Mouse (Mus musculus): ENCODE measurements around the gene Gtf3c5.

Gtf3c5 gene

GRCm38 (mm10) chr2:28583651-28584050 lies at the start of gene Gtf3c5:
TSS of gene Gtf3c5 (minus strand) at chr2:28583751.
- in situ Hi-C loops (cut with MboI, MseI): no loop called here

DNA sequence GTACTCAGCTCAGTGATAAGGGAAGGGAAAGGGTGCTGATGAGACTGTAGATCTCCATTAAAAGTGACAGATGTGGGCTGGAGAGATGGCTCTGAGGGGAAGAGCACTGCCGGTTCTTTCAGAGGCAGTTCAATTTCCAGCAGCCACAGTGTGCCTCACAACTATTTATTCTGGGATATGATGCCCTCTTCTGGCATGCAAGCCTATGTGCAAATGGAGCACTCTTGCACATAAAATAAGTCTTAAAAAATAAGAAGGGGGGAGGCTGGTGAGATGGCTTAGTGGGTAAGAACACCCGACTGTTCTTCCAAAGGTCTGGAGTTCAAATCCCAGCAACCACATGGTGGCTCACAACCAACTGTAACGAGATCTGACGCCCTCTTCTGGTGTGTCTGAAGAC lies 49.6 kb upstream of the Gtf3c5 start:
- in situ Hi-C loops (cut with MboI, MseI): no loop called here

- in situ Hi-C loops (cut with MboI, MseI): no loop called here
Measured at GRCm38 (mm10) chr2:28632626-28633025, 49.1 kb upstream of the Gtf3c5 start.

- in situ Hi-C loops (cut with MboI, MseI): loop anchor here (5.0 kb wide), 1 partner anchor 38 kb away; no protein-coding TSS in a partner anchor
Measured at GRCm38 (mm10) chr2:28629911-28630381, 46.4 kb upstream of the Gtf3c5 start.

DNA sequence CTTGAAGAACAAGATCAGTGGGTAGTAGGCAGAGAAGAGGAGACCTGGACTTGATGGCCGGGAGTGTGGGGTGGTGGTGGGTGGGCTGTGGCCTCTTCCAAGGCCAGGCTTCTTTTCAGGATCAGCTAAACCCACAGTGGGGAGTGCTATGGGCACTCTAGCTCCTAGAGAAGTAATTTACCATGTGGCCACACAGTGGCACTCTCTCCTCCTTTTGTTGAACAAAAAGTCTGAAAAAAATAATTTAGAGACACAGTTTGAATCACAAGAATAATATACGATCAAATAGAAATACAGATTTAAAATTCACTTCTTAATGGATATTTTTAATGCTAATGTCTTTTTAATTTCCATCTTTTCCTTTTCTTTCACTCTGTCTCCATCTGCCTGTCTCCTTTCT lies 44.5 kb upstream of the Gtf3c5 start:
- in situ Hi-C loops (cut with MboI, MseI): loop anchor here (5.0 kb wide), 1 partner anchor 36 kb away; no protein-coding TSS in a partner anchor

- in situ Hi-C loops (cut with MboI, MseI): loop anchor here (5.0 kb wide), 1 partner anchor 34 kb away; no protein-coding TSS in a partner anchor
Measured at GRCm38 (mm10) chr2:28626038-28626437, 42.5 kb upstream of the Gtf3c5 start.

- in situ Hi-C loops (cut with MboI, MseI): loop anchor here (5.0 kb wide), 1 partner anchor 33 kb away; no protein-coding TSS in a partner anchor
Measured at GRCm38 (mm10) chr2:28624870-28625269, 41.3 kb upstream of the Gtf3c5 start.

DNA sequence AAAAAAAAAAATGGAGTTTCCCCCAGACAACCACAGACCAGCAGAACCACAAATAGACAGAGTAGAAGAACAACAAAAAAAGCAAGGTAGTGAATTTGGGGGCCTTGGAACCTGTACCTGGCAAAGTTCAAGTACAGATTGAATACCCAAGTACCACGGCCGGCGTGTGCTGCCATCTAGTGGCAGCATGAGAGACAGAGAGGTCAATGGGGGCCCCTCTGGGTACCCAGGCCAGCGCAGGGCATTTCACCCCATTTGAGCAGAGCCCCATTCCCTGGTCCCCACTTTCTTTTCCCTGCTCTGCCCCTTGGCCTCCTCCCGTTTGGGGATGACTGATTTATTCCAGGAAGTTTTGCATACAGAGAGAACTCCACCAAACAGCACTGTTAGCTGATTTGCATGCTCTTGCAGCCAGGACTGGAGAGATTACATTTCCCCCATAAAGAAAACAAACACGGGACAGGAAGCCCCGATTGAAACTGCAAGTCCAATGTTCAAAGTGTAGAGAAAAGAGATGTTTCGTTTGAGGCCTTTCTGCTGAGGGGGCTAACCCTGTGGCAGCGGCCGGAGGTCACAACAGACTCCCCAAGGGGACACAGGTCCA lies 39.1 kb upstream of the Gtf3c5 start:
- in situ Hi-C loops (cut with MboI, MseI): no loop called here

GRCm38 (mm10) chr2:28621664-28622171 lies 38.2 kb upstream of the Gtf3c5 start, which contains the start of gene Gfi1b:
TSS of gene Gfi1b (minus strand) at chr2:28621982.
- in situ Hi-C loops (cut with MboI, MseI): no loop called here

- in situ Hi-C loops (cut with MboI, MseI): no loop called here
Measured at GRCm38 (mm10) chr2:28621111-28621510, 37.6 kb upstream of the Gtf3c5 start.

DNA sequence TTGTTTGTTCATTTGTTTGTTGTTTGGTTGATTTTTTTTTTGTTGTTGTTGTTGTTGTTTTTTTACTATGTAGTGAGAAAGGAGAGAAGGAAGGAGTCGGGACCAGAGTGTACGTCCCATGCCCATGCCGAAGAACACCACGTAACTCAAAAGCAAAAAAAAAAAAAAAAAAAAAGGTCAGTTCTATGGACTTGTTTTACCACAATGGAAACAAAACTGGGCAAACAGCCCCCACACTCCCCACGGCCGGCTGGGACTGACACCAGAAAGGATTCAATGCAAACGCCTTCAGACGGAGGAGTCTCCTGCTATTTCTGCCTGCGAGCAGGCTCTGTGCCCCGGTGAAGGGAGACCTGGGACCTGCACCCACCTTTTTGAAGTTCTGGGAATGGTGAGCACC lies 37.0 kb upstream of the Gtf3c5 start:
- in situ Hi-C loops (cut with MboI, MseI): no loop called here

DNA sequence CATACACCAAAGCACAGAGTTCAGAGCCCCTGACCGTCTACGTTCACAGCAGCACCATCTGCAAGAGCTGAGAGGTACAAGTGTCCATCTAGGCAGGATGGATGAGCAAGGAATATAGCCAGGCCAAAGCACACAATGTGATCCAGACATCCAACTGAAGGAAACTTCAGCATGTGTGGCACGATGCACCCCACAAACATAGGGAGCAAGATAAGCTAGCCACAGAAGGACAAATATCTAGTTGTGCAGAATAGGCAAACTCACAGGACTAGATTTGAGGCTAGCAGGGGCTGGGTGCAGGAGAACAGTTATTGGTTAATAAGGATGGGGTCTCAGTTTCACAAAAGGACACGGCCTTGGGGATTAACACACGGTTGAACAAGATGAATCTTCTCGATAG lies 35.8 kb upstream of the Gtf3c5 start:
- in situ Hi-C loops (cut with MboI, MseI): no loop called here

- in situ Hi-C loops (cut with MboI, MseI): no loop called here
Measured at GRCm38 (mm10) chr2:28618777-28619336, 35.3 kb upstream of the Gtf3c5 start.

GRCm38 (mm10) chr2:28617498-28618486 lies 34.2 kb upstream of the Gtf3c5 start:
- in situ Hi-C loops (cut with MboI, MseI): no loop called here

GRCm38 (mm10) chr2:28616874-28617273 lies 33.3 kb upstream of the Gtf3c5 start:
- in situ Hi-C loops (cut with MboI, MseI): no loop called here

DNA sequence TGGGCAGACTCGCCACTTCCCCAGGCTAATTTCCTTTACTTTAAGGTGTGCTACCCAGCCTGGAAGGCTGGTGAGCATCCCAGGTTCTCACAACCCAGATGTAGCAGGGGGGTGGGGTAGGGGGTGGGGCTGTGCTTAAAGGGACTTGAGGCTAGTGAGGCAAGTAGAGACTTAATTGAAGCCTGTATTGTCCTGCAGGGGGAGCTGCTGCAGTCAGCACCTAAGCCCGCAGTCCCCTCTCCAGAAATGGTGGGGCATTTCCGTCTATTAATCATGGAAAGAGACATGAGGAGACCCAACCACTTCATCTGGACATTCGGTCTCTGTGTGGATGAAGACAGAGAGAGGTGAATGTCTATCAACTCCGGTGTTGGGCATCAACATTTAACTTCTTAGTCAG lies 32.8 kb upstream of the Gtf3c5 start:
- in situ Hi-C loops (cut with MboI, MseI): no loop called here

GRCm38 (mm10) chr2:28613599-28613998 lies 30.0 kb upstream of the Gtf3c5 start:
- in situ Hi-C loops (cut with MboI, MseI): no loop called here

DNA sequence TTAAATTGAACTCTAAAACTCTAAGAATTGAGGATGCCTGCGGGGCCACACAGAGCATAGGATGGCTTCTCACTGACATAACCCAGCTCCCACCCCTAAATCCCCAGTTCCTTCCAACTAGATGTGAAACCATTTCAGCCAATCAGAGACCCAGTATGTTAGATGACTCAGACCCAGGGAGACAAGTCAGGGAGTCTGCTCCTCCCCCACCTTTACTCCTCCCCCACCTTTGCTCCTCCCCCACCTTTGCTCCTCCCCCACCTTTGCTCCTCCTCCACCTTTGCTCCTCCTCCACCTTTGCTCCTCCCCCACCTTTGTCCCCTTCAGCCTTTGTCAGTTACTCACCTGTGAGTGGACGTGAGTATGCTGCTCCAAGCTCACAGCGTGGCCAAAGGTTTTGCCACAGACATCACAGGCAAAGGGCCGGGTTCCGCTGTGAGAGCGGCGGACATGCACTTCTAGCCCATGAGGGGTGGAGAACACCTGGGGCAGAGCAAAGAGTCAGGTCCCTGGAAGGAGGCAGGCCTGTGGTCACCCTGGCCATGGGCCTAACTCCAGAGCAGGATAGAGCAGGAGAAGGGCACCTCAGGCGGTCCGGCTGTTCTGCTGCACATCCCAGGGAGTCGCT lies 29.0 kb upstream of the Gtf3c5 start:
- in situ Hi-C loops (cut with MboI, MseI): no loop called here

DNA sequence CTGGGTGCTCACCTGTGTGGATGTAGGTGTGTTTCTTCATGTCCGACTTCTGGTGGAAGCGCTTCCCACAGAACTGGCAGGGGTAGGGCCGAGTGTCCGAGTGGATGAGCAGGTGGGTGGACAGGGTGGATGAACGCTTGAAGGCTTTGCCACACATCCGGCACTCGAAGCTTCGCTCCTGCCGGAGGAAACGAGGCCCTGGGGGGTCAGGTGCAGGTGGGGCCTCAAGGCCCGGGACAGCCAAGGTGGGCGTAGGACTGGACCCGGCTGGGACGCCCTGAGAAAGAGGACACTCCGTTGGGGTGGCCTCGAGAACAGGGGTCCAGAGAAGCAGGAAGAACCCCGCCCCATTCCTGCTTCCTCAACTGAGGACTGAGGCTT lies 27.8 kb upstream of the Gtf3c5 start:
- in situ Hi-C loops (cut with MboI, MseI): no loop called here

DNA sequence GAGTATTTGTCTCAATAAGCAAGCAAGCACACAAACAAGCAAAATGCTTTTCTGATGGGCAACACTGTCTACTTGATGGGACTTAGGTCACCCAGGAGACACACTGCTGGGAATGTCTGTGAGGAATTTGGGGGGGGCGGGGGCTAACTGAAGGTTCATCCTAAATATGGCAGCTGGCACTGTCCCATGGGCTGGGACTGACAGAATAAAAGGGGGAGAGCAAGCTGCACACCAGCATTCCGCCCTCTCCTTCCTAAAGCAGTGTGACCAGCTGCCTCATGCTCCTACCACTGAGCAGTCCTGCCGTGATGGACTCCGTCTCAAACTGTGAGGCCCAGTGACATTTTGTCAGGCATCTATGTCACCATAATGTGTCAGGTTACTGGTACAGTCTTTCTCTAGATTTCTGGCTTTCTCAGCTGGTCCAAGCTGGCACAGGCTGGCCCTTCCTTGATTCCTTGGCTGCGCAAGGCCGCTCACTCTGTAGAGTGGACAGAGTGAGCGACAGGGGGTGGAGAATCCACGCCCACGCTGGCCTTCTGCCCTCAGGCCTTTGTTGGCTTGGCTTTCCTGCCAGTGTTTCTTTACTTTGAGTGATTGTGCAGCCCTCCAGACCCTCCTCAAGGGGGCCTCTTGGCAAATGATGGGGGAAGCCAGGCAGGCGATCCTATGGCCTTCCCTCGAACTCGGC lies 27.3 kb upstream of the Gtf3c5 start:
- in situ Hi-C loops (cut with MboI, MseI): no loop called here

DNA sequence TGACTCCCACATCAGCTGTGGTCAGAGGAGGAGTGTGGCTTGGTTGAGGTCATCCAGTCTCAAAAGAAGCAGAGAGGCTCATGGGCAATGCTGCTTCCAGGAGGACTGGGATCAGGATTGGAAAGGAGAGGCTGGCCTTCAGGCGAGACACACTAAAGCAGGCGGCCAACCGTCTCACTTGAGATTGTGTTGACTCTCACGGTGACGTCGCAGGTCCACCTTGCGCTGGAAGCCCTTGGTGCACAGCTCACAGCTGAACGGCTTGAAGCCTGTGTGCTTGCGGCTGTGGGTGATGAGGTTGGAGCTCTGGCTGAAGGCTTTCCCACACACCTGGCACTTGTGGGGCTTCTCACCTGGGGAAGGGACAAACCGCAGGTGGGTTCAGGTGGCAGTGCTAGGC lies 26.3 kb upstream of the Gtf3c5 start:
- in situ Hi-C loops (cut with MboI, MseI): no loop called here
